Mouse (Mus musculus) heart, postnatal 4 days (tissue): ENCODE measurements at regions not wholly inside any gene's neighbourhood (a gene's known extent, or its start where the extent isn't known, plus 50 kb on each side); places are given as distances from the start of the nearest gene placed in this dataset.

Experiments used
- DNase-seq: peaks from one replicate; pipeline ENCODE4 v3.0.0; 2021

DNA sequence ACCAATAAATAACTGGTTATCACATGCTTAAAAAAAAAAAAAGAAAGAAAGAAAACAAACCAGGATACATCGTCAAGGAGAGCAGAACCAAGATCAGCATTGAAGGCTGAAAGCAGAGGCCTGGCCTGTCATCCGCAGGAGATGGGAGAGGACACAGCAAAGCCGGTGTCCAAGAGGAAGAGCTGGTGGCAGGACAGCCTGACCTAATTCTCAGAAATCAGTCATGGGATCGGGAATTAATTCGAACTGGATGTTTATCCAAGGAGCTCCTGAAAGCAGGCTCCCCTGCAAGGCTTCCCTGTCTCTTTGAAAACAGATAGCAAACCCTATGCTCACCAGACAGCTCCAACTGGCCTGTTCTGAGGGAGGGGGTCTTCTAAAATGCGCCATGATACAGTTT is 75.5 kb upstream of the 4930412O13Rik start:
- no peak for DNase-seq
